Mouse (Mus musculus) mouse trophoblast stem cell (cell line): ENCODE measurements at regions not wholly inside any gene's neighbourhood (a gene's known extent, or its start where the extent isn't known, plus 50 kb on each side); places are given as distances from the start of the nearest gene placed in this dataset.

ENCODE experiments used
- in situ Hi-C, 2 experiments: fragments of 300-500 bp; cut with MseI, MboI; formaldehyde crosslinking; loops; 2 replicates in 1 of 2; 3 replicates in 1 of 2; pipeline ENCODE4 v1.15.1; 2025

DNA sequence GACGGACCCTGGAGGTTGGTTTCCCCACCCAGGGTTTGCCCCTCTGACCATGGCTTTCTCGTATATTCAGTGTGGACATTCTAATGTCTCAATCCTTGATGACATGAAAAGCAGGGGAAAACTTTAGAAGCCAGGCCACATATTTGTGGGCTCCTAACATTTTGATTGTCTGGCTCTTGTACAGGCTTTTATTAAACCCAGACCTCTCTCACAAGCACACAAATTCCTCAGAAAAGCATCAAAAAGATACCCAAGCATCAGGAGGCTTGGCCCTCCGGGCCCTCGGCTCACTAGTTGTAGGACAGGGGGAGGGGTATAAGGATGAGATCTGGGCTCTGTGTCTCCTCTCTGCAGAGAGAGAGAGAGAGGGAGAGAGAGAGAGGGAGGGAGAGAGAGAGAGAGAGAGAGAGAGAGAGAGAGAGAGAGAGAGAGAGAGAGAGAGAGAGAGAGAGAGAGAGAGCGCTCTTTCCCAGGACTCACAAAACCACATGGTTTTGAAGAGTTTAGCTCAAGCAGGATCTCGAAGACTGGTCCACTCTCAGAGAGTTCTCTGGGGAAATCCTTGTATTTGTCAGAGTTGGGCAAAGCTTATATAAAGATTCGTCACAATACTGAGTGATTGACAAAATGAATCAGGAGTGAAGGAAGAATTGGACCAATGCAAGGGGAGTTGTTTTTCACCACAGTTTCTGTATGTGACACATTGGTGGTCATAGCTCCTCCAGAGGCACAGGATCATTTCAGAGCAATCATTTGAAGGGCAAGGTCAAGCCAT is 167.2 kb upstream of the Cxcl12 start:
- in situ Hi-C loops = no loop called here

DNA sequence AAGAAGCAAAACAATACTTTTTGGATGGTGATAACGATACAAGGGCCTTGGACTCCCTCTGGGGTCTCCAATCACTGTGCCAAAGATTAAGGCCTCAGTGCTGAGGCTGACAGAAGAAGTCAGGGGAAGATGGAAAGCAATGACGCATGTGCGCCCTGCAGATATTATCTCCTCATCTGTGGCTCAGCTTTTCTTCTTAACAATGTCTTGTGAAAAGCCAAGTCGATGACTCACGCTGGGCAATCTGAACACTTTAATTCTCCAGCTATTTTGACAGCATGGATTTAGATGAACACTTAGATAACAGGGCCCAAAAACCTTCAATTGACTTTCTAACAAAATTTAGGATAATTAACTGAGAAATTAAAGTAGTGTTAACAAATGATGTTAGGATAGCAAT is 155.7 kb upstream of the Cxcl12 start:
- in situ Hi-C loops = no loop called here

- in situ Hi-C loops = no loop called here
Measured at GRCm38 (mm10) chr6:117015461-117015860, 152.9 kb upstream of the Cxcl12 start.

GRCm38 (mm10) chr6:117021851-117022250 is 146.5 kb upstream of the Cxcl12 start:
- in situ Hi-C loops = no loop called here

DNA sequence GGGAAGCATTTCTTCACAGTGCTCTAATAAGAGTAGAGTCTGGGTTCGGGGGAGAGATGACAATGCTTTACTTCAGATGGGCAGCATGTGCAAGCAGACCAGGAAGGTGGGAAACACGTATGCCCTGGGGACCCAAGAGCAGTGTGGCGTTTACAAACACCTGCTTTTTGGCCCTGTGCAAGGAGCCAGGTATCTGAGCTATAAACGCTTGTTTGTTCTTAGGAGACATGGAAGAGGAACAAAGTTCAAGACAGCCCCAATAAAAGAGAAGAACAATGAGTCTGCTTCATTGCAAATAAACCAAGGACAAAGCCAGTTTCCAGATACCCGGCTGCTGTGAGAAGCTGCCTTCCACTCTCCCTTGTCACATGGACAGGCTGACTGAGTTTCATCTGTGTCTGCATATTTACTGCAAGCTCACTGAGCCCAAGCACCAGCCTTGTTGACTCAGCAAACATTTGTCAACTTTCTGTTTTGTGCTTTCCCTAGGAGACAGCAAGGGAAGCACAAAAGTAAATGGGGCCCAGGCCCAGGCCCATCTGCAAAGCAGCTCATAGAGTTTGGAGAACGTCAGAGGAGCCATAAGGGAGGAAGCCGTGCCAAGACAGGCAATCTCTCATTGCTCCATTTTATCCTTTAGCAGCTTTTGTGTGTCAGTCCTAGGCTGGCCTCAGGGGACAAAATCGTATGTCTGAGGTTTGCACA is 136.1 kb upstream of the Cxcl12 start:
- in situ Hi-C loops = no loop called here

DNA sequence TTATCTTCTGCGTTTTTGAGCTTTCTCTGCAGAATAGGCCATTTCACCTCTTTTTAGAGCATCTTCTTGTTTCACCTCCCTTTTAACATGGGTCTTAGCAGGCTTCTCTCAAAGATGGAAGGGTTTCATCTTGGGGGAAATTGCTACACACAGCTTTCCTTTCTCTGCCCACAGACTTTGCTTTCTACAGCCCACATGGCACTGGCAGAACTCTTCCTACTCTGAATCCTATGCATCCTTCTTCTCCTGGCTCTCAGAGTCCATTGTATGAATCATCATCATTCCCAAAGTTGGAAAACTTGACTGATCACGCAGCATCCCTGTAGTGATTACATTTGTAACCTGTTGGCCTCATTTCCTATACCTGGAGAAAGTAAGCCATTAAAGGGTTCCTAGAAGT is 124.6 kb upstream of the Cxcl12 start:
- in situ Hi-C loops = no loop called here

- in situ Hi-C loops = no loop called here
Measured at GRCm38 (mm10) chr6:117049459-117050010, 118.8 kb upstream of the Cxcl12 start.

GRCm38 (mm10) chr6:117060688-117061087 is 107.6 kb upstream of the Cxcl12 start:
- in situ Hi-C loops = no loop called here

DNA sequence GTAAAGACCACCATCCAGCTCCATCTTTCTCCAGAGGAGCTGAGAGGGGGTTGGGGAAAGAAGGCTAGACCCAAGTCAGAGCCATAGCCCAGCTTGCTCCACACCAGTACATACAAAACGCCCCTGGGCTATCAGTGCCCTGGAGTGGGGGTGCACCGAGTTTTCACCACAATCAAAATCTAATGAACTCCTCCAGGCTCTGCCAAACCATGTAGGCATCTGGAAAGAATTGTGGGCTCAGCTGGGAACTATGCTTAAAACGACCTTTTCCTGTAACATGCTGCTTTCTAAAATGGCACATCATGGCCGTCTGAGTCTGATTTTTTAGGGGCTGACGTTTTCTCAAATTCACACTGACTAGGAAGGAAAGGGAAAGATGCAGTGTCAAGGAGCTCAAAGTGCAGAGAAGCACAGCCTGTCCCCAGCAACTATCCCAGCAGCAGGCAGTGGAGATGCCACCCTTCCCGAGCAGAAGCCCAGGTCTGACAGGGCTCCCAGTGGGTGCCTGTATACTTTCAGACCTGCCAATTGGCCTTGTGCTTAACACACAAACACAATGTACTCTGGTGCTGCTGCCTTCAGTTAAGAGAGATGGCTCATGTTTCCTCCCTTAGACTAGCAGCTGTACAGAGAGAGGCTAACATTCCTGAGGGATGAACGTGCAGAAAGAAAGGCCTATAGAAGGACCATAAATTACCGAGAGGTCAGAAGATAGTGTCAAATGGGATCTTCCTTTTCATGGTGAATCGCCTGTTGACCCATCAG is 100.6 kb upstream of the Cxcl12 start:
- in situ Hi-C loops = no loop called here

DNA sequence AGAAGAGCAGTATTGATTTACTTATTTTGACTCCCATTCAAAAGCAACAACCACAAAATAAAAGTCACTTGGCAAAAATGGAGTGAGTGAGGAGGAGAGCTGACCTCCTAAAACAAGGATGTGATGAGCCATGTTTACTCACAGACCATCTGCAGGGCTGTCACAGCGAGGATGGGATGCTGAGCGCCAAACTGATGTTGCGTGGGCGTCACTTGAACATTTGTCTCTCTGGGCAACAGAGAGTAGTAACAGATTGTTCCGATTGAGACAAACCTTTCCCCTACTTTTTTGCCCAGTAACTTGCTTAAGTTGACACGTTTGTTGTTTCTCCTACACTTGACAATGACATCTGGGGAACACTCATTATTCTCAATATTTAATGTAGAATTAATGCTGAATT is 97.0 kb upstream of the Cxcl12 start:
- in situ Hi-C loops = no loop called here

GRCm38 (mm10) chr6:117071857-117072256 is 96.5 kb upstream of the Cxcl12 start:
- in situ Hi-C loops = no loop called here

DNA sequence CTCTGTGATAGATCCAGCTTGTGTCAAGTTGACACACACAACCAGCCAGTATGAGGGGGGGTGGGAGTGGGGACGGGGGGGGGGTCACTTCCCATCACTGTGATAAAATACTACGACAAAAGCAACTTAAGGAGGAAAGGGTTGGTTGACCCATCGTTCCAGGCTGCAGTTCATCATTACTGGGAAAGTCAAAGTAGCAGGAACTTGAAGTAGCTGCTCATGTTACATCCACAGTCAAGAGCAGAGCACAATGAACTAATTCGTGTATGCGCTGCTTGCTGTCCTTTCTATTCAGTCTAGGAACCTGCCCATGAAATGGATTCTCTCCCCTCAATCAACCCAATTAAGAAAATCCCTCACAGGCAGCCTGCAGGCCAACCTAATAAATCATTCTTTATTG is 88.8 kb upstream of the Cxcl12 start:
- in situ Hi-C loops = no loop called here

DNA sequence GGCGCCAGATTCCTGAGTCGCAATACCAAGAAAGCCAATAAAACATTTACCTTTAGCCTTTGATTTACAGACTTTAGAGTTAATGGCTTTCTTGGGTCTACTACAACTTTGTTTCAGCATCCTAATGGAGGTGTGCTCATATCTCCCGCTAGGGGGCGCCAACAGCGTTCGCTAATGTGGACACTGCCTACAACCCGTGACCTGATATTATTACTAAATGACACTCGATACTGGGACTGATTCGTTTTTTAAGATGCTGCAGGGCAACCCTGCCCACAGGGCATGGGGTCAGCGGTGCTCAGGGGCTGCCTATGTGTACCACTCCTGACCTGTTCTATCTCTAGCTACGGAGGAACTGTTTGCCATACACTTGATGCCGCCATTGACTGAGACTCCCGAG is 87.4 kb upstream of the Cxcl12 start:
- in situ Hi-C loops = no loop called here

DNA sequence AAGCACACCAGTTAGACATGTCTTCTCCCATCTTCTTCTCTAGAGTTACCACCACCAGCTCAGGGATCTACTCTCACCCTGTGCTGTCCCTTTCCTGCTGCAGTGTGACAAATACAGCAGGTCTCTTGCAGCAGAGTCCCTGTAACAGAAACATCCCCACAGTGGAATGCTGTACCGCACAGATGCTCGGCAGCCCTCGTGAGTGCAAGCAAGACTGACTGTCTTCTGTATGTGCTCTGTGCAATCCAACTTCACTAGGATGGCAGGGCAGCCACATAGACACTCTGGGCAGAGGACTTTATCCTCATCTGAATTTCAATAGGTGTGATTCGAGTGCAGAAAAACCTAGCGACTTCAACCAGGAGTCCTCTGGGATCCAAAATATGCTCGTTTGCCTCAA is 84.1 kb upstream of the Cxcl12 start:
- in situ Hi-C loops = no loop called here

- in situ Hi-C loops = no loop called here
Measured at GRCm38 (mm10) chr6:117084833-117085500, 83.4 kb upstream of the Cxcl12 start.

- in situ Hi-C loops = no loop called here
Measured at GRCm38 (mm10) chr6:117094742-117095141, 73.6 kb upstream of the Cxcl12 start.

DNA sequence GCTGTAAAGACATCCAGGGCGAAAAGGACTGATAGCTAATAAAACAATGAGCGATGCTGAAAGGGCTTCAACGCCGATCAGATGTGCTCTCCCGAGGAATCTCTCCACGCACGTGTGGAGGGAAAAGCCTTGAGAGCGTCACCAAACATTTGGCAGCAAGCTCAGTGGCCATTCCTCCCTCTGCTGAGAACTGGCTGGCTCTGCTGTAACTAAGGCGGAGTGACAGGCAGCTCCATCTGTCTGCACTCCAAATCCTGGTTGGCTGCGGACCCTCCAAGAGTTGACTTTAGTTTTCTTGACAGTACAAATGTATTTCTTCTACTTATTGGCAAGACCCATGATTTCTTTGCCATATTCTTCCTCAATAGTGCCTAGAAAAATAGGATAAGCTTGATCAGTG is 68.5 kb upstream of the Cxcl12 start:
- in situ Hi-C loops = no loop called here

DNA sequence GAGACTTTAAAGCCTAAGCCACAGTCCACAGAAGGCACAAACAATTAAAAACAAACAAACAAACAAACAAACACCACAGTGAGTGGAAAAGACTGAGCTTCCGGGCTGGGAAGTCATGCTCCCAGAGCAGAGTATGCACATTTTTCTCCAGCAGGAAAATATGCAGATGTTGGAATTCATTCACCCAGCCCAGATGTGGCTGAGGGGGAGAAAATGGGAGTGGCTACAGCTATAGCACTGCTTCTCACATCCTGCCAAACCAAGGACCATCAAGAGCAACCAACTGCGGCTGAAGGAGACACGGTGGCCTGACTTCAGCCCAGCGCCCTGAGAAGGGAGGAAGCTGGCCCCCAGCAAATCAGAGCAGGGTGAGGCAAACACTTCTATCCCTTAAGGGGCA is 65.6 kb upstream of the Cxcl12 start:
- in situ Hi-C loops = no loop called here

- in situ Hi-C loops = no loop called here
Measured at GRCm38 (mm10) chr6:117104047-117104446, 64.3 kb upstream of the Cxcl12 start.

DNA sequence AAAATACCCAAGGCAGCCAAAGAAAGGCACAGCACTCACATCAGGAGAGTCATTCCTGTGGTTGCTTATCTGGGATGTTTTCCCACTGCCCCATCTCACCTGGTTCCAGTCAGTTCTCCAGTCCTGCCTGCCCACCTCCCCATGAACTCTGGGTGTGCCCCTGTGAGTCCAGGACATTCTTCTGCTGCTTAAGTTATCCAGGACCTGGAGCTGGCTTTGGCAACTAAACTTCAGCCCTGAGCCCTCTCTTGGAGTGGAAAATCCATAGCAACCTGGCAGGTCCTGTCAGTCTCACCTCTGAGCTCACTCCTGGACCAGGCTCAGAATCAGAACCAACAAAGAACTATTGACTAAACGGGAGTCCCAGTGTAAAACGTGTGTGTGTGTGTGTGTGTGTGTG is 63.9 kb upstream of the Cxcl12 start:
- in situ Hi-C loops = no loop called here

- in situ Hi-C loops = no loop called here
Measured at GRCm38 (mm10) chr6:117105182-117105589, 63.1 kb upstream of the Cxcl12 start.

DNA sequence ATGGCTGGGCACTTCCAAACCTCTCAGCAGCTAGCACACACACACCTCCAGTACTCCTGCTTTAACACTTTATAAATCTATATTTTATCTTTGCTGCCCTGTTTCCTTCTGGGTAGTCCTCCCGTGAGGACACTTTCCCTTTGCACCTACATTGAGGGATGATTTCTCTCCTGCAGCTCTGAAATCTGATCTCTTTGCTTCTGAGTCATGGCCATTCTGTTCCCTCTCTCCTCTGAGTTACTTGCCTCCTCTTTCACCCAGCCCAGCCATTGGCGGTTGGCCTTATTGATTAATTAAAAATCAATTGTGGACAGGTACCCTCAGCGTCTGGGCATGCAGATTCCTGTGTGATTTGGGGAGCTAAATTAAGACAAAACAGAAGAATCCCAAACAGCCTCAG is 58.0 kb upstream of the Cxcl12 start:
- in situ Hi-C loops = no loop called here
